Mouse (Mus musculus) testis, adult 2 months (tissue): ENCODE data around the gene Shld2.

ENCODE experiments used
- CTCF ChIP-seq: fragments of 200-500 bp; IDR thresholded peaks from 2 replicates; pipeline ENCODE4 v1.5.1; 2012; ENCODE audit warnings: low read depth, mild to moderate bottlenecking, inconsistent platforms, low read length, moderate library complexity; ENCODE audit not compliant: control insufficient read depth, insufficient read depth, insufficient replicate concordance
- POLR2A ChIP-seq: fragments of 200-500 bp; IDR thresholded peaks from 2 replicates; pipeline ENCODE4 v1.6.1; 2012; ENCODE audit warnings: low read depth, mild to moderate bottlenecking, inconsistent platforms, low read length, moderate library complexity; ENCODE audit not compliant: control insufficient read depth

DNA sequence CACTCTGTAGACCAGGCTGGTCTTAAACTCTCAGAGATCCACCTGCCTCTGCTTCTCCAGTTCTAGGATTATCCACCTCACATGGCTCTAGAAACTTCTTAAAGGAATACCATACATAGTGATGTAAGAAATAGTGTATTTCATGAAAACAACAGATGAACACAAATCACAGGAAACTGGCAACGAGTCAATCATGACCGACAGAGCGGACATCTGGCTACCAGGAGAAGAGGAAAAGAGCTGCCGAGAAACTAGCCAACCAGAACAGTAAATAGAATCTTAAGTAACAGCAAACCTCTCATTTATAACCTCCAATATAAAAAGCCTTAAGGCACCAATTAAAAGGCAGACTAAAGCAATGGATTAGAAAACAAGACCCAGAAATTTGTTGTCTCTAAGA lies 30.6 kb downstream of the Shld2 start:
- TF ChIP-seq CTCF (no peak), POLR2A (no peak)
